Mouse (Mus musculus): ENCODE measurements around the gene Nfkbiz.
A peak's percentile ranks its signal among the peaks of the same experiment; 100 is the strongest.

Nfkbiz gene

GRCm38 (mm10) chr16:55832040-55832439 lies 6.7 kb downstream of the Nfkbiz start:
- DNase-seq = no peak

GRCm38 (mm10) chr16:55831451-55831850 lies 7.2 kb downstream of the Nfkbiz start:
- no peak for DNase-seq

GRCm38 (mm10) chr16:55823398-55824155 lies 15.1 kb downstream of the Nfkbiz start:
- no peak for DNase-seq

GRCm38 (mm10) chr16:55822741-55823397 lies 15.8 kb downstream of the Nfkbiz start:
- no peak for DNase-seq

- peak; percentile 61 for DNase-seq
Observed at GRCm38 (mm10) chr16:55821997-55822740, 16.5 kb downstream of the Nfkbiz start.

GRCm38 (mm10) chr16:55821571-55821981 lies 17.1 kb downstream of the Nfkbiz start:
- DNase-seq = no peak

GRCm38 (mm10) chr16:55820916-55821570 lies 17.7 kb downstream of the Nfkbiz start:
- no peak for DNase-seq

- DNase-seq = no peak
Observed at GRCm38 (mm10) chr16:55820161-55820915, 18.4 kb downstream of the Nfkbiz start.

- no peak for DNase-seq
Observed at GRCm38 (mm10) chr16:55819186-55819861, 19.4 kb downstream of the Nfkbiz start.

GRCm38 (mm10) chr16:55817717-55818515 lies 20.8 kb downstream of the Nfkbiz start:
- no peak for DNase-seq

- no peak for DNase-seq
Observed at GRCm38 (mm10) chr16:55816202-55816941, 22.3 kb downstream of the Nfkbiz start.

- DNase-seq = no peak
Observed at GRCm38 (mm10) chr16:55815466-55815865, 23.2 kb downstream of the Nfkbiz start.

GRCm38 (mm10) chr16:55814686-55815085 lies 24.0 kb downstream of the Nfkbiz start:
- no peak for DNase-seq

- no peak for DNase-seq
Observed at GRCm38 (mm10) chr16:55813916-55814315, 24.8 kb downstream of the Nfkbiz start.

GRCm38 (mm10) chr16:55811792-55812191 lies 26.9 kb downstream of the Nfkbiz start:
- no peak for DNase-seq

- no peak for DNase-seq
Observed at GRCm38 (mm10) chr16:55809779-55810514, 28.8 kb downstream of the Nfkbiz start.

GRCm38 (mm10) chr16:55809345-55809744 lies 29.4 kb downstream of the Nfkbiz start:
- DNase-seq = no peak

GRCm38 (mm10) chr16:55807505-55807932 lies 31.2 kb downstream of the Nfkbiz start:
- DNase-seq = no peak

- no peak for DNase-seq
Observed at GRCm38 (mm10) chr16:55804799-55805198, 33.9 kb downstream of the Nfkbiz start.
